Mouse (Mus musculus): Measurements from ENCODE around the gene Nono.

Gene Nono

DNA sequence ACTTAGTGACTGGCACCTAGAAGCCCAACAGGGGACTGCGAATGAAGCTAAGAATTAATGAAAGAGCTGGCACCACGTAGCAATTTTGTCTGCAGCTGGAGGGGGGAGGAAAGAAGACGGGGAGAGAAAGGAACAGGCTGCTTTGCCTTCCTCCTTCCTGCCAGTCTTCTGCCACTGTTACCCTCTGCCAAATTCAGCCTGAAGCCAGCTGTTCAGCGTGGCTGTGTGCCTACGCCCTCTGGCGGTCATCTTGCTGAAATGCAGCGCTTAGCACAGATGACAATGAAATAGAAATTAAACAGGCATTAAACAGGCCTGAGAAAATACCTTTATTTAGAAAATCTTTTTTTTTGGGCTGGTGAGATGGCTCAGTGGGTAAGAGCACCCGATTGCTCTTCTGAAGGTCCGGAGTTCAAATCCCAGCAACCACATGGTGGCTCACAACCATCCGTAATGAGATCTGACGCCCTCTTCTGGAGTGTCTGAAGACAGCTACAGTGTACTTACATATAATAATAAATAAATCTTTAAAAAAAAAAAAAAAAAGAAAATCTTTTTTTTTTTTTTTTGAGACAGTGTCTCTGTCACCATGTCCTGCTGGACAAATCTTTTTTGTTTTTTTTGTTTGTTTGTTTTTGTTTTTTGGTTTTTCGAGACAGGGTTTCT, 57.5 kb downstream of the Nono start:
- peak; percentile 56 for DNase-seq
